Mouse (Mus musculus): ENCODE data around the gene Ttc12. TPM values are rescaled to one million over a fixed set of nuclear protein-coding genes. Genes with fewer than 3 reads are reported as not detected.

Gene Ttc12
- total RNA-seq, 2 experiments from 2014 or later: 0.91 to 1.1 TPM

- no peak for DNase-seq (ENCODE audit: low spot score)
These were observed 93.8 kb downstream of the Ttc12 start for GRCm38 (mm10) chr9:49392242-49392641.

Other genes starting within 250 kb of the Ttc12 start
- gene Gm4894, start 235.7 kb downstream of the Ttc12 start, total RNA-seq (2021): not detected
- gene Drd2, start 145.6 kb downstream of the Ttc12 start, total RNA-seq (2021): not detected
- not detected for gene Ankk1, start 59.2 kb downstream of the Ttc12 start, total RNA-seq (2021)